Mouse (Mus musculus) urinary bladder, adult 2 months (tissue): ENCODE measurements around the gene St8sia6. TPM values are rescaled to one million over a fixed set of nuclear protein-coding genes. Genes with fewer than 3 reads are reported as not detected.

ENCODE experiments used
- DNase-seq: peaks from one replicate; pipeline ENCODE4 v3.0.0; 2022; ENCODE audit warnings: low spot score
- polyA plus RNA-seq: library from polyadenylated mRNA; depleted of rRNA; stranded (reverse); fragments of >200 nt; gene quantifications from 2 replicates; pipeline ENCODE4 v1.2.3, GENCODE M21; 2012

St8sia6 gene
- polyA plus RNA-seq, 1 experiment, result 15.1 TPM

GRCm38 (mm10) chr2:13767532-13768411 is 26.1 kb downstream of the St8sia6 start:
- no peak for DNase-seq

DNA sequence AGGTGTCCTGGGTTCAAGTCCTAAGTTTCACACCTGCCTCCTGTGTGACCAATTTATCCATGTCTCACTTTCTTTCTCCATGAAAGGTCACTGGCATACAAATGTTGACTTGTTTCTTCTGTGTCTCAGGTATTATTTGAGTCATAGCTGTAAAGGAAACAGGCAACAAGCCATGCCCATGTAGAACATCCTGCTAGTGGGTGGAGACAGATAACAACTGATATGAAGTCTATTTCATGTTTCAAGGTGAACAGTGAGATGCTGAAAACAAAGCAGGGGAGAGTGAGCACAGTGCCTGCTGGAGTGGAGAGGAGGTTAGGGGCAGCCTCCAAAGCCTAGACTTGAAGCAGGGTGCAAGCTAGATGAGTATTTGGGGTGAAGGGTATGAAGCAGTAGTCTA is 33.5 kb downstream of the St8sia6 start:
- no peak for DNase-seq

- no peak for DNase-seq
Measured at GRCm38 (mm10) chr2:13757412-13757811, 36.5 kb downstream of the St8sia6 start.

DNA sequence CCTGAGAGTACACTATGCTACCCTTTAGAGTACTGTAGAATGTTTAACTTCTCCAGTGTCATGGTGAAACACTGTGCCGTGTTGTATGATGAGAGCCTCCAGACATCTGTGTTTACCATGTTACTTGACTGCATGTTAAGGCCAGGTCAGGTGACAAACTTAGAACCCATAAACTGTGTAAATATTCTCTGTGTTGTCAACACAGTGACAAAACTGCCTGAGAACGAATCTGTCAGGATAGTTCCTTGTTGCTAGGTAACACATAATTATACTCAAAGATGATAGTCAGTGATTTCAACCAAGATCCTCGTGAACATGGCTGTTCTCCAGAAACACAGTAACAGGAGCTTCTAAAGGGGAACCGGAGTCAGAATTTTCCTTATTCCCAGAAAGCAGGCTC is 38.1 kb downstream of the St8sia6 start:
- no peak for DNase-seq

DNA sequence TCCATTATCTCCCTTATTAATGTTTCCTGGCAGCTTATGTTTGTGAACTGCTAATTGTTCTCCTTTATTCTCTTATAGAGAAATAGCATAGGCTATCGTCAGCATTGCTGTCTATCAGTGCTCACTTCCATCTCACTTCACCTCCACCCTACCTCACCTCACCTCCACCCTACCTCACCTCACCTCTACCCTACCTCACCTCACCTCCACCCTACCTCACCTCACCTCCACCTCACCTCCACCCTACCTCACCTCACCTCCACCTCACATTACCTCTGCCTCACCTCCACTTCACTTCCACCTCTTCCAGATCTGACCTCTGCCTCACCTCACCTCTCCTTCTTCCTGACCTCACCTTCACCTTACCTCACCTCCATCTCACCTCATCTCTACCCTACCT is 42.2 kb downstream of the St8sia6 start:
- DNase-seq, result no peak

GRCm38 (mm10) chr2:13750777-13751176 is 43.1 kb downstream of the St8sia6 start:
- no peak for DNase-seq

- DNase-seq, result no peak
Measured at GRCm38 (mm10) chr2:13750089-13750488, 43.8 kb downstream of the St8sia6 start.

DNA sequence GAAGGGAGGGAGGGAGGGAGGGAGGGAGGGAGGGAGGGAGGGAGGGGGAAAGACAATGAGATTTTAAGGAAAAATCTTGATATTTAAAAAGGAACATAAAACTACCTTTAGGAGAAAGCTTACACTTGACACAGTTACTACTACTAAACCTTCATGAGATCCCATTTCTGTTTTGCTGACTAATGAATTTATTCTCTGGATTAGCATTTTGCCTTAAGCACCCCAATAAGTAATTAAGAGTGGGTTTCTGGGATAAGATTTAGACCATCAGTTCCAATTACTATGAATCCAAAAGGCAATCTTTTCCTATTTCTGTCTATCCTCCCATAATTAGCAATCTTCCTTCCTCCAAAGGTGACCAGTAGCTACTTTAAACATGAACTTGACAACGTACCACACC is 44.7 kb downstream of the St8sia6 start:
- no peak for DNase-seq

DNA sequence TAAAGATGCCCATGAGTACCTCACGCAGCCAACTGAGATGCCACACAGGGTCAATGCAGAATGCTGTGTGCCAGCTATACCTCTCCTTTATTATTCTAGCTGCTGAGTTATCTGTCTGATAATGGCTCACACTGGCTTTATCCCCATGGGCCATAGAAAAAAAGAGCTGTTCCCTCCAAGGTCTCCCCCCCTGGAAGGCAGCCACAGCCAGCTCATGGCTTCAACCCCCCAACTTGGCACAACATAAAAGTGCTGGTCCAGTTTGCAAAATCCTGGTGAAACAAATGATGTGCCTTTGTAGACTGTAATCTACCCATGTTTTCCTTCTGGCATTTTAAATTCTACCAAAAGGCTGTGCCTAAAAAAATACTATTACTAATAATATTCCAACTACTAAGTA is 46.3 kb downstream of the St8sia6 start:
- no peak for DNase-seq

GRCm38 (mm10) chr2:13746023-13746422 is 47.8 kb downstream of the St8sia6 start:
- no peak for DNase-seq

GRCm38 (mm10) chr2:13738704-13739103 is 55.2 kb downstream of the St8sia6 start:
- DNase-seq, result no peak

GRCm38 (mm10) chr2:13727901-13728300 is 66.0 kb downstream of the St8sia6 start:
- DNase-seq, result no peak

DNA sequence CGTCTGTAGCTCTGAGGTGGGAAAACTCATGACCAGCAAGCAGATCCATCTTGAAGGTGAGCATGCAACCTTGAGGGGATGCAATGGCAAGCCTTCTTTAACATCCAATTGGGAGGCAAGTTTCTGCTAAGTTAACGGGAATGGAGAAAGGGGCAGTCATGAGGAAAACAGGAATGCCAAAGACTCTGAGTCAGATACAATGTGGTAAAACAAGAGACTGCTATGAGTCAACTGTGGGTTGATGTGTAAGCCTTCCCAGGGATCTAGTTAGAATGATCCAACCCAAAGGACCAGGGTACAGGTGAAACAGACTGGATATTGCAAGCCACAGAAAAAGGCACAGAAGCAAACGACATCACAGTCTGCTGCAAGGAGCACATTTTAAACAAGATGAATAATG is 68.3 kb downstream of the St8sia6 start:
- DNase-seq, result no peak

DNA sequence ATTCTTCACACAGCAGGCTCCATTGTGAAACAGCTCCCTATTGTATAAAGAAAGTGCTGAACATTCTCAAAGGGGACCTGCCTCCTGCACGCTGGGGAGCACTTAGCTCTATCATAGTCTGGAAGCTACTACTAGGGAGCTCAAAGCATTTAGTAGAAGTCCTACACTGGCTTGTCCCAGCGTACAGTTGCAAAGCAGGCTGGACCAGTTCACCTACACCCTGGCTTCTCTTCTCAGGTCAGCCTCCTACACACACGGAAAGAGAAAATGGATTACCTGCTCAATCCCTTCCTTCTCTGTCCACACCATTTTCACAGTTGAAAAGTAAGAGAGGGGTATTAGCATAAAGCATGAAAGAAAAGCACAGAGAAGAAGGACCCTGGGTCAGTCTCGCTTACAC is 71.6 kb downstream of the St8sia6 start:
- DNase-seq, result no peak

DNA sequence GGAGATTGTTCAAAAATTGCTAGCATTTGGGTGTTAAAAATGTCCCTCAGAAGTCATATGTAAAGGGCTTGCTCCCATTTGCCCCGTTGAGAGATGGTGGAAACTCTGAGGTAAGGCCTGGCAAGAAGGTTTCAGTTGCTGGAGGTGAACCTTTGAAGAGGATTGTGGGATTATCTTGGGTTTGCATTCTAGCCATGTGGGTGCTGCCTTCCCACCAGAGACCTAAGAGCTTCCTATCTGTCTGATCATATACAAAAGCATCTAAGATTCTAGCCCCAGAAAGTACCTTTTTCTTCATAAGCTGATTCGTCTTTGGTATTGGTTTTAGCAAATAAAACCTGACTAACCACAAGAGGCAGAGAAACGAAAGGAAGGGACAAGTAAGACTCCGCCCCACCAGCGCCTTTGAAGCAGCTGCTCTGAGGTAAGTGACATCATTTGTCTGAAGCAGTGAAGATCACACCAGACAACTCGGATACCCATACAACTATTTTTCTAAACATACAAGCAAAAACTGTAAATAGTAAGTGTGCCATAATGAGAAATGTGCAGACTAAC is 75.2 kb downstream of the St8sia6 start:
- DNase-seq, result no peak

- no peak for DNase-seq
Measured at GRCm38 (mm10) chr2:13708785-13709184, 85.1 kb downstream of the St8sia6 start.

DNA sequence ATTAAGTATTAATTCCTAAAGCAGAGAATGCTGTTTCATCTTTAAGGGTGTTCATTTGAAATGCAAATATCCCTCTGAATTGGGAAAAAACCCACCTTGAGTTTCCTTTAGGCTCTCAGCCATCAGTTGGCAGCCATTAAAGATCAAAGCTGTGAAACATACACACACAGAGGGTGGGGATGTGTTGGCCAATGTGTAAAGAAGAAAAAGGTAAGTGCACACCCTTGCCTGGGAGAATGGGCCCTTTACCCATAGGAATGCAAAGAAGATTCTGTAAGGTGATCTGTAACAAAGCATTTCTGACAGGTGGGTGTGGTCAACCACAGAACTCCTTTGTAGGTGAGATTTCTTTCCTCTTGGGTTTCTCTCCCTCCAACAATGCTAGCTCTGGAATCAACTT is 96.3 kb downstream of the St8sia6 start:
- no peak for DNase-seq

DNA sequence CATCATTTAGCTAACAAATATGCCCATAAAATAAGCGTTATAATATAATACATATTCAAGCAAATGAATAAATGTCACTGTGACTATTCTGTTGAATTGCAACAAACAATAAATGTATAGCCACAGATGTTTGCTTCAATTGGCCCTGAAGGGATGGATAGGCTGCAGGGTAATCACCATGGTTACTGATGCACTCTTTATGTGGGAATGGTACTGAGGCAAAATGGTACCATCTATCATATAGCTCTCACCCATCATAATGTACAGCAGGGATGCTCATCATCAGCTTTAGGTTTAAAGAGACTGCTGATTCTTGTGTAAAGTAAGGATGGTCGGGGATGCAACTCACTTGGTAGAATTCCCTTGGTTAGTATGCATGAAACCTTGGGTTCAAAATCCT is 99.4 kb downstream of the St8sia6 start:
- no peak for DNase-seq

- DNase-seq, result no peak
Measured at GRCm38 (mm10) chr2:13684380-13684779, 109.5 kb downstream of the St8sia6 start.

DNA sequence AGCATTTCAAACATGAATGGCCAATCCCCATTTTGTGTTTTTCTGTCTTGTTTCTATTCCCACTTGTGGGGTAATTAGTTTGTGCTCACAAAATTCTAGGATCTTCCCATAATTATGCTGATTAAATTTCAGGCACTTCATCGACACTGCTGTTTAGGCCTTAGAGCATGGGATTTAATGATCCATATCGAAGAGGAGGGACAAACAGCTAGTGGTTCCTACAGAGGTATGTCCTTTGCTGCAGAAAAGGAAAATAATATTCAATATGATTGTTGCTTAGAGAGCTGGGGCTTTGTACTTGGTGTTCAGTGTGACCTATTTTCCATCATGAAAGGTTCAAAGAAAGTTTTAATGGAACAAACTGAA is 110.7 kb downstream of the St8sia6 start:
- no peak for DNase-seq

DNA sequence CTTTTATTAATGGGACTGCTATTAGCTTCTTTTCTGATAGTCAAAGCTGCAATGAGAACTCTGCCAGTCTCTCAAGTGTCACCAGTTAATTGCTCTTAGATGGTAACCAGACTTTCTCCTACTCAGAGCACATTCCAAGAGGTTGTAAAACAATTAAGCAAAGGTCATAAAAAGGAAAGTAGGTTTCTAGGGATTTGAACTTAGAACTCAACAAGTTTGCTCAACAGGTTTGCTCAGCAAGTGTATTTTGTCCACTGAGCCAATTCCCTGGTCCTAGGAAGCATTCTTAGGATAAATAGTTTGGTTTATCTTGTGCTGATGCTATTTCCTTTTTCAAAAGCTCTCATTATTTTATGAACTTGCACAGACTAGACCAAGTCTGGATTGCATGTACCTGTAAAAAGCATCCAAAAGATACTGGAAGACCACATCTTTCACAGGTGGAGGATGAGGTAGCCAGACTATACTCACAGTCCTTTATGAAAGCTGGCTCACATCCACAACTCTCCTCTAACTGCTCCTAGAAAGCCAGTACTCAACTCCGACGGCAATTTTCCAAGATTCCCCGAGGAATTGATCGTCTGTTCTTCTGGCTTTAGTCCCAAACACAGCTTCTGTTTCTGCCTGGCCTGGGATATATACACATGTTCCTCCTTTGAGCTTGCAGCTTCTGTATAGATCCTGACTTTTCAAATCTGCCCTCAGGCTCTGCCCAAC is 111.2 kb downstream of the St8sia6 start:
- DNase-seq, result no peak

- DNase-seq, result no peak
Measured at GRCm38 (mm10) chr2:13672946-13673345, 120.9 kb downstream of the St8sia6 start.

- DNase-seq, result no peak
Measured at GRCm38 (mm10) chr2:13672426-13672825, 121.4 kb downstream of the St8sia6 start.
